Mouse (Mus musculus): ENCODE results near the gene Atg4c. TPM values are rescaled to one million over a fixed set of nuclear protein-coding genes. Genes with fewer than 3 reads are reported as not detected.

The Atg4c gene
- total and polyA plus RNA-seq, 2 experiments from 2014 or later, result 6.2 to 15.2 TPM

GRCm38 (mm10) chr4:99181739-99182419 is 11.9 kb upstream of the Atg4c start:
- H3K9me3 ChIP-seq (replicated peaks; ENCODE audit: control insufficient read depth, low read length), result no peaks in the 10 kb centered on the region
- no peak for TF ChIP-seq EP300 (IDR thresholded peaks at IDR 0.05; ENCODE audit: low read depth)
- TF ChIP-seq CTCF (IDR thresholded peaks at IDR 0.05; ENCODE audit: low read depth), result no peak
- no peaks in the 10 kb centered on the region for H3K27me3 ChIP-seq (ENCODE audit: control insufficient read depth, insufficient read depth, low read length)
- no peak overlapping the region for H3K9ac ChIP-seq (replicated peaks; ENCODE audit: low read depth, low read length)
- H3K36me3 ChIP-seq (replicated peaks; ENCODE audit: control insufficient read depth, insufficient read depth, low read length), result no peaks in the 10 kb centered on the region
- H3K4me1 ChIP-seq (ENCODE audit: control insufficient read depth, insufficient read depth), result no peaks in the 10 kb centered on the region
- no peak overlapping the region for H3K27ac ChIP-seq (ENCODE audit: low read depth)
- H3K4me3 ChIP-seq (ENCODE audit: low read depth, low read length), result no peak overlapping the region
- H3K4me2 ChIP-seq (ENCODE audit: low read depth, low read length), result no peak overlapping the region
- WGBS, result 63% methylated on average over 9 of the region's 9 CpGs
- ATAC-seq (ENCODE audit: insufficient read depth, low read depth) (no peak), DNase-seq (ENCODE audit: low spot score) (peak; percentile 3)

- H3K36me3 ChIP-seq (replicated peaks; ENCODE audit: control insufficient read depth, insufficient read depth, low read length), result no peaks in the 10 kb centered on the region
- no peaks in the 10 kb centered on the region for H3K4me1 ChIP-seq (ENCODE audit: control insufficient read depth, insufficient read depth)
- no peaks in the 10 kb centered on the region for H3K9me3 ChIP-seq (replicated peaks; ENCODE audit: control insufficient read depth, low read length)
- H3K4me3 ChIP-seq (ENCODE audit: low read depth, low read length), result no peak overlapping the region
- TF ChIP-seq EP300 (IDR thresholded peaks at IDR 0.05; ENCODE audit: low read depth), result no peak
- TF ChIP-seq CTCF (IDR thresholded peaks at IDR 0.05; ENCODE audit: low read depth), result peak; percentile 67
- no peak overlapping the region for H3K9ac ChIP-seq (replicated peaks; ENCODE audit: low read depth, low read length)
- ATAC-seq (ENCODE audit: insufficient read depth, low read depth) (no peak), DNase-seq (ENCODE audit: low spot score) (peak; percentile 67)
- WGBS, result 75% methylated on average over 20 of the region's 20 CpGs
- H3K27me3 ChIP-seq (ENCODE audit: control insufficient read depth, insufficient read depth, low read length), result no peaks in the 10 kb centered on the region
- H3K4me2 ChIP-seq (ENCODE audit: low read depth, low read length), result no peak overlapping the region
- no peak overlapping the region for H3K27ac ChIP-seq (ENCODE audit: low read depth)
Measured at GRCm38 (mm10) chr4:99182660-99183431, 10.9 kb upstream of the Atg4c start.

- no peak overlapping the region for H3K9ac ChIP-seq (replicated peaks; ENCODE audit: low read depth, low read length)
- H3K4me2 ChIP-seq (ENCODE audit: low read depth, low read length), result no peak overlapping the region
- no peaks in the 10 kb centered on the region for H3K27me3 ChIP-seq (ENCODE audit: control insufficient read depth, insufficient read depth, low read length)
- no peaks in the 10 kb centered on the region for H3K36me3 ChIP-seq (replicated peaks; ENCODE audit: control insufficient read depth, insufficient read depth, low read length)
- ATAC-seq (ENCODE audit: insufficient read depth, low read depth) (no peak), DNase-seq (ENCODE audit: low spot score) (no peak)
- no peak overlapping the region for H3K4me3 ChIP-seq (ENCODE audit: low read depth, low read length)
- no peak for TF ChIP-seq EP300 (IDR thresholded peaks at IDR 0.05; ENCODE audit: low read depth)
- TF ChIP-seq CTCF (IDR thresholded peaks at IDR 0.05; ENCODE audit: low read depth), result no peak
- no peaks in the 10 kb centered on the region for H3K4me1 ChIP-seq (ENCODE audit: control insufficient read depth, insufficient read depth)
- H3K9me3 ChIP-seq (replicated peaks; ENCODE audit: control insufficient read depth, low read length), result no peaks in the 10 kb centered on the region
- 69% methylated on average over 4 of the region's 4 CpGs for WGBS
- no peak overlapping the region for H3K27ac ChIP-seq (ENCODE audit: low read depth)
Measured at GRCm38 (mm10) chr4:99184678-99185077, 9.1 kb upstream of the Atg4c start.

GRCm38 (mm10) chr4:99185305-99185704 is 8.4 kb upstream of the Atg4c start:
- WGBS, result 72% methylated on average over 4 of the region's 4 CpGs
- no peaks in the 10 kb centered on the region for H3K27me3 ChIP-seq (ENCODE audit: control insufficient read depth, insufficient read depth, low read length)
- no peak for TF ChIP-seq EP300 (IDR thresholded peaks at IDR 0.05; ENCODE audit: low read depth)
- TF ChIP-seq CTCF (IDR thresholded peaks at IDR 0.05; ENCODE audit: low read depth), result no peak
- H3K9ac ChIP-seq (replicated peaks; ENCODE audit: low read depth, low read length), result no peak overlapping the region
- no peak overlapping the region for H3K4me2 ChIP-seq (ENCODE audit: low read depth, low read length)
- no peak for ATAC-seq (ENCODE audit: insufficient read depth, low read depth)
- no peaks in the 10 kb centered on the region for H3K36me3 ChIP-seq (replicated peaks; ENCODE audit: control insufficient read depth, insufficient read depth, low read length)
- no peak overlapping the region for H3K4me3 ChIP-seq (ENCODE audit: low read depth, low read length)
- no peak for DNase-seq (ENCODE audit: low spot score)
- no peaks in the 10 kb centered on the region for H3K9me3 ChIP-seq (replicated peaks; ENCODE audit: control insufficient read depth, low read length)
- no peak overlapping the region for H3K27ac ChIP-seq (ENCODE audit: low read depth)
- no peaks in the 10 kb centered on the region for H3K4me1 ChIP-seq (ENCODE audit: control insufficient read depth, insufficient read depth)

GRCm38 (mm10) chr4:99186412-99187125 is 7.2 kb upstream of the Atg4c start:
- no peak for ATAC-seq (ENCODE audit: insufficient read depth, low read depth)
- H3K27me3 ChIP-seq (ENCODE audit: control insufficient read depth, insufficient read depth, low read length), result no peaks in the 10 kb centered on the region
- no peak overlapping the region for H3K9ac ChIP-seq (replicated peaks; ENCODE audit: low read depth, low read length)
- no peak for DNase-seq (ENCODE audit: low spot score)
- H3K36me3 ChIP-seq (replicated peaks; ENCODE audit: control insufficient read depth, insufficient read depth, low read length), result no peaks in the 10 kb centered on the region
- no peak overlapping the region for H3K27ac ChIP-seq (ENCODE audit: low read depth)
- no peak overlapping the region for H3K4me3 ChIP-seq (ENCODE audit: low read depth, low read length)
- no peaks in the 10 kb centered on the region for H3K9me3 ChIP-seq (replicated peaks; ENCODE audit: control insufficient read depth, low read length)
- H3K4me1 ChIP-seq (ENCODE audit: control insufficient read depth, insufficient read depth), result no peaks in the 10 kb centered on the region
- H3K4me2 ChIP-seq (ENCODE audit: low read depth, low read length), result no peak overlapping the region
- TF ChIP-seq CTCF (IDR thresholded peaks at IDR 0.05; ENCODE audit: low read depth) (no peak), EP300 (IDR thresholded peaks at IDR 0.05; ENCODE audit: low read depth) (no peak)
- 89% methylated on average over 11 of the region's 11 CpGs for WGBS
